Mouse (Mus musculus) ES-E14 (cell line): ENCODE measurements around the gene Hsf2bp. TPM values are rescaled to one million over a fixed set of nuclear protein-coding genes. Genes with fewer than 3 reads are reported as not detected.

ENCODE experiments used
- DNase-seq: peaks from one replicate; pipeline ENCODE4 v3.0.0-alpha.2; 2013; ENCODE audit warnings: low read depth, low spot score
- H3K27ac ChIP-seq: 2 replicates; pipeline ENCODE4 v1.5.1; 2012; ENCODE audit warnings: low read depth, mild to moderate bottlenecking, low read length, moderate library complexity, mixed read lengths; ENCODE audit not compliant: poor library complexity, insufficient read depth, severe bottlenecking
- H3K36me3 ChIP-seq: 2 replicates; pipeline ENCODE4 v1.6.1; 2012; ENCODE audit warnings: mild to moderate bottlenecking, low read length, moderate library complexity, mixed read lengths; ENCODE audit not compliant: control insufficient read depth, poor library complexity, insufficient read depth, severe bottlenecking
- H3K4me1 ChIP-seq, 2 experiments: fragments of 150-350 bp in 1 of 2; sonication (generic) in 1 of 2; 2 replicates each; pipeline ENCODE4 v1.6.1; 2012; ENCODE audit warnings: low read length in 2 of 2, mild to moderate bottlenecking in 1 of 2, mixed read lengths in 1 of 2; ENCODE audit not compliant: control insufficient read depth in 2 of 2, insufficient read depth in 2 of 2, poor library complexity in 1 of 2
- H3K4me3 ChIP-seq, 2 experiments: fragments of 150-350 bp in 1 of 2; sonication (generic) in 1 of 2; 2 replicates each; pipeline ENCODE4 v1.5.1; 2012; ENCODE audit warnings: low read length in 2 of 2, low read depth in 1 of 2, mild to moderate bottlenecking in 1 of 2, mixed read lengths in 1 of 2; ENCODE audit not compliant: insufficient read depth in 1 of 2, poor library complexity in 1 of 2, severe bottlenecking in 1 of 2
- H3K9ac ChIP-seq: 2 replicates; pipeline ENCODE4 v1.6.1; 2012; ENCODE audit warnings: low read depth, mild to moderate bottlenecking, low read length, mixed read lengths; ENCODE audit not compliant: poor library complexity, insufficient read depth, severe bottlenecking
- H3K9me3 ChIP-seq: fragments of 150-350 bp; sonication (generic); 2 replicates; pipeline ENCODE4 v1.6.1; 2012; ENCODE audit warnings: low read depth, mild to moderate bottlenecking, low read length; ENCODE audit not compliant: control insufficient read depth, insufficient read depth
- CHD2 ChIP-seq: IDR thresholded peaks from 2 replicates; pipeline ENCODE4 v1.6.1; 2014; ENCODE audit warnings: mild to moderate bottlenecking, low read depth, low read length, inconsistent platforms
- HCFC1 ChIP-seq: IDR thresholded peaks from 2 replicates; pipeline ENCODE4 v1.6.1; 2012; ENCODE audit warnings: low read length, inconsistent platforms, borderline replicate concordance; ENCODE audit not compliant: insufficient read depth
- MAFK ChIP-seq: IDR thresholded peaks from 2 replicates; pipeline ENCODE4 v1.6.1; 2014; ENCODE audit warnings: mild to moderate bottlenecking, low read depth, low read length, inconsistent platforms; ENCODE audit not compliant: insufficient read depth
- ZC3H11A ChIP-seq: IDR thresholded peaks from 2 replicates; pipeline ENCODE4 v1.6.1; 2012; ENCODE audit warnings: low read depth, mild to moderate bottlenecking, inconsistent platforms, low read length, borderline replicate concordance
- ZNF384 ChIP-seq: IDR thresholded peaks from 2 replicates; pipeline ENCODE4 v1.6.1; 2012; ENCODE audit warnings: low read depth, low read length, inconsistent platforms
- in situ Hi-C, 2 experiments: fragments of 600-800 bp; cut with MboI; formaldehyde crosslinking; loops; one replicate each; pipeline ENCODE4 v1.15.1; 2025; ENCODE audit warnings: low sequenced_read_pairs in 2 of 2, inconsistent platforms in 1 of 2; ENCODE audit not compliant: unreplicated experiment in 2 of 2
- total RNA-seq: library from RNA; depleted of rRNA; stranded (reverse); fragments of 300-350 nt; gene quantifications from 2 replicates; pipeline ENCODE4 v1.2.3, GENCODE M21; 2012

Gene Hsf2bp
- total RNA-seq, 1 experiment = 44.7 TPM

- peaks cover 3 to 23% of the 10 kb centered on the region in 2 experiments; a peak in 2 of 4 replicates for H3K4me1 ChIP-seq
- no peak overlapping the region for H3K4me3 ChIP-seq
- no peaks in the 10 kb centered on the region for H3K36me3 ChIP-seq
- no peak for TF ChIP-seq MAFK
- no peak for TF ChIP-seq ZC3H11A
- in situ Hi-C loops = no loop called here
- no peaks in the 10 kb centered on the region for H3K9me3 ChIP-seq
- no peak overlapping the region for H3K9ac ChIP-seq
- no peak for DNase-seq
- no peak overlapping the region for H3K27ac ChIP-seq
These were observed 107.1 kb downstream of the Hsf2bp start for GRCm38 (mm10) chr17:31929032-31929431.

- no peaks in the 10 kb centered on the region for H3K9me3 ChIP-seq
These were observed 108.1 kb downstream of the Hsf2bp start for GRCm38 (mm10) chr17:31927895-31928626.

GRCm38 (mm10) chr17:31924229-31924628 lies 111.9 kb downstream of the Hsf2bp start:
- Histone ChIP-seq H3K36me3 (no peaks in the 10 kb centered on the region), H3K4me3 (no peak overlapping the region), H3K4me1 (peaks cover 0 to 8% of the 10 kb centered on the region in 2 experiments; a peak in 1 of 4 replicates), H3K27ac (no peak overlapping the region), H3K9ac (no peak overlapping the region), H3K9me3 (no peaks in the 10 kb centered on the region)
- TF ChIP-seq HCFC1 = no peak
- no peak for TF ChIP-seq ZNF384
- no peak for TF ChIP-seq MAFK
- TF ChIP-seq ZC3H11A = no peak
- TF ChIP-seq CHD2 = no peak
- no peak for DNase-seq
- in situ Hi-C loops = no loop called here

More at GRCm38 (mm10) chr17:31927895-31928626, 108.1 kb downstream of the Hsf2bp start:
- H3K4me3 ChIP-seq = no peak overlapping the region
- peaks cover 3 to 21% of the 10 kb centered on the region in 2 experiments; a peak in 2 of 4 replicates for H3K4me1 ChIP-seq
- no peaks in the 10 kb centered on the region for H3K36me3 ChIP-seq
- in situ Hi-C loops = no loop called here
- no peak overlapping the region for H3K9ac ChIP-seq
- TF ChIP-seq MAFK (no peak), CHD2 (no peak), ZNF384 (no peak), HCFC1 (no peak), ZC3H11A (no peak)
- no peak for DNase-seq
- no peak overlapping the region for H3K27ac ChIP-seq

GRCm38 (mm10) chr17:31923310-31923970 lies 112.7 kb downstream of the Hsf2bp start:
- H3K36me3 ChIP-seq = no peaks in the 10 kb centered on the region
- H3K9me3 ChIP-seq = no peaks in the 10 kb centered on the region
- no peak for TF ChIP-seq ZC3H11A
- no peak for DNase-seq
- no peak overlapping the region for H3K27ac ChIP-seq
- H3K4me1 ChIP-seq = peaks cover 0 to 8% of the 10 kb centered on the region in 2 experiments; a peak in 1 of 4 replicates
- no peak overlapping the region for H3K4me3 ChIP-seq
- in situ Hi-C loops = no loop called here
- no peak overlapping the region for H3K9ac ChIP-seq
